Mouse (Mus musculus) midbrain, embryonic 11.5 days (tissue): ENCODE results near the gene Gm29609. TPM values are rescaled to one million over a fixed set of nuclear protein-coding genes. Genes with fewer than 3 reads are reported as not detected.
A peak's percentile ranks its signal among the peaks of the same experiment; 100 is the strongest.

Source experiments
- ATAC-seq: fragments of 200-750 bp; cut with Nextera tagmentation; 2 replicates; pipeline ENCODE4 v1.8.0; 2017; ENCODE audit warnings: moderate TSS enrichment, moderate library complexity; ENCODE audit not compliant: low FRiP score
- DNase-seq: peaks from one replicate; pipeline ENCODE4 v3.0.0; 2015; ENCODE audit warnings: low spot score; ENCODE audit errors: missing footprints
- H3K27ac ChIP-seq: fragments of 300-500 bp; sonication (generic); 2 replicates; pipeline ENCODE4 v1.5.1; 2014; ENCODE audit warnings: low read depth, low read length
- H3K27me3 ChIP-seq: fragments of 300-500 bp; sonication (generic); 2 replicates; pipeline ENCODE4 v1.6.1; 2014; ENCODE audit warnings: mild to moderate bottlenecking, low read length, moderate library complexity, mixed read lengths; ENCODE audit not compliant: control insufficient read depth, insufficient read depth
- H3K36me3 ChIP-seq: fragments of 300-500 bp; sonication (generic); 2 replicates; pipeline ENCODE4 v1.6.1; 2014; ENCODE audit warnings: mild to moderate bottlenecking, low read length, moderate library complexity, mixed read lengths; ENCODE audit not compliant: control insufficient read depth, insufficient read depth
- H3K4me1 ChIP-seq: fragments of 300-500 bp; sonication (generic); 2 replicates; pipeline ENCODE4 v1.6.1; 2014; ENCODE audit warnings: low read length; ENCODE audit not compliant: control insufficient read depth, insufficient read depth
- H3K4me2 ChIP-seq: fragments of 300-500 bp; sonication (generic); 2 replicates; pipeline ENCODE4 v1.6.1; 2014; ENCODE audit warnings: mild to moderate bottlenecking, moderate library complexity
- H3K4me3 ChIP-seq: fragments of 300-500 bp; sonication (generic); 2 replicates; pipeline ENCODE4 v1.5.1; 2014; ENCODE audit warnings: low read depth, low read length
- H3K9ac ChIP-seq: fragments of 300-500 bp; sonication (generic); 2 replicates; pipeline ENCODE4 v1.6.1; 2014; ENCODE audit warnings: low read length
- H3K9me3 ChIP-seq: fragments of 300-500 bp; sonication (generic); 2 replicates; pipeline ENCODE4 v1.6.1; 2016; ENCODE audit warnings: low read length; ENCODE audit not compliant: control insufficient read depth
- WGBS: fragments of 180-500 bp; shearing (Covaris S2); extraction: QIAGEN DNeasy Blood & Tissue Kit; methylation state at CpG from one replicate; pipeline ENCODE4 v1.1.7; 2014; 5-methylcytosine and 5-hydroxymethylcytosine counted together
- polyA plus RNA-seq: library from polyadenylated mRNA; unstranded; fragments of >200 nt; fragmentation: Nextera tagmentation; extraction: Ambion mirVana; gene quantifications from 2 replicates; pipeline ENCODE4 v1.2.1, GENCODE M21; 2014

Gm29609 gene
- polyA plus RNA-seq, 1 experiment from 2014 or later = 0.78 TPM

DNA sequence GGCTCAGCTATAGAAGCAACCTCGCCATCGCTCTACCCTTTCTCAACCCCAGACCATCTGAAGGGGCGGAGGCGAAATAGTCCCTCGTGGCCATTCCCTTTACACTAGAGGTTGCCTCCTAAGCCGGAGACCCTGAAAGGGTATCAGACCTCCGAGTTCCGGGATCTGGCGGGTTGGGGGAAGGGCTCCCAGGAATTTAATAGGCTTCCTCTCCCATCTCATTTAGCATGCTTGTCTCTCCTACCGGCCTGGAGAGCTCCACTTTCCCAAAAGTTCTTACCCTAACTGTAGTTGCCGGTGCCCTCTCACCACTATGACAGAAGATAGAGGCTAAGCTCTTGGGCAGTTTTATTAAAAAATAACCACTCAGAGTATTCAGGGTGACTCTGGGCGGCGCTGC is 42.1 kb downstream of the Gm29609 start:
- Histone ChIP-seq H3K4me1 (peaks cover 10% of the 10 kb centered on the region), H3K9me3 (no peaks in the 10 kb centered on the region), H3K36me3 (no peaks in the 10 kb centered on the region), H3K9ac (no peak overlapping the region), H3K27me3 (peaks cover 51% of the 10 kb centered on the region), H3K4me2 (peak overlapping the region; percentile 38), H3K4me3 (peak overlapping the region; percentile 20), H3K27ac (no peak overlapping the region)
- 2% methylated on average over 13 of the region's 13 CpGs for WGBS
- no peak for ATAC-seq
- DNase-seq = peak; percentile 91

DNA sequence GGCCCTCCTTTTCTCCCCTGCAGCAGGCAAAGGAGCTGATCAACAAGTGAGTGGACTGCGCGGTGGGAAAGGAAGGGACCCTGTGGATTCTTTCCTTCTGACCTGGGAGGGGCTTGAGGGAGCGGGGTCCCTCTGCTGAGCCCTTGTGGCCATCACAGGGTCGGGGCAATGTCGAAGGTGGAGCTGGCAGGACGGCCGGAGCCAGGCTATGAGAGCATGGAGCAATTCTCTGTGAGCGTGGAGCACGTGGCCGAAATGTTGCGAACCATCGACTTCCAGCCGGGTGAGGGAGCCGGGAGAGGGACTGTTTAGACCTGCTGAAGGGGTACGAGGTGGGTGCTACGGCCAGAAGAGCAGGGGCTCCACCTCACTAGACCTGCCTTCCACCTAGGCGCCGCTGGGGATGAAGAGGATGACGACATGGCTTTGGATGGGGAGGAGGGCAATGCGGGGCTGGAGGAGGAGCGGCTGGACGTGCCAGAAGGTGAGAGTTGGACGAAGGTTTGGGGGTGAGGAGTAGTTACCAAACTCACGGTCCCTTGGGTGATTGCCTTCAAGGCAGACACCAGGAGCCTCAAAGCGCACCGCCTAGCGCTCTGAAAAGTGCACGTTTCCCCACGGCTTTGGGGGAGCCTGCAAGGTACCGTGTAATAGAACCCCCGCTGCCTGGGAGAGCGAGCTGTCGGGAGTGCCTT is 42.8 kb downstream of the Gm29609 start:
- ATAC-seq (no peak), DNase-seq (peak; percentile 89)
- no peaks in the 10 kb centered on the region for H3K36me3 ChIP-seq
- 0% methylated on average over 33 of the region's 33 CpGs for WGBS
- no peak overlapping the region for H3K4me3 ChIP-seq
- no peaks in the 10 kb centered on the region for H3K9me3 ChIP-seq
- peaks cover 51% of the 10 kb centered on the region for H3K27me3 ChIP-seq
- H3K27ac ChIP-seq = no peak overlapping the region
- H3K4me1 ChIP-seq = peaks cover 10% of the 10 kb centered on the region
- H3K9ac ChIP-seq = no peak overlapping the region
- H3K4me2 ChIP-seq = peak overlapping the region; percentile 38

DNA sequence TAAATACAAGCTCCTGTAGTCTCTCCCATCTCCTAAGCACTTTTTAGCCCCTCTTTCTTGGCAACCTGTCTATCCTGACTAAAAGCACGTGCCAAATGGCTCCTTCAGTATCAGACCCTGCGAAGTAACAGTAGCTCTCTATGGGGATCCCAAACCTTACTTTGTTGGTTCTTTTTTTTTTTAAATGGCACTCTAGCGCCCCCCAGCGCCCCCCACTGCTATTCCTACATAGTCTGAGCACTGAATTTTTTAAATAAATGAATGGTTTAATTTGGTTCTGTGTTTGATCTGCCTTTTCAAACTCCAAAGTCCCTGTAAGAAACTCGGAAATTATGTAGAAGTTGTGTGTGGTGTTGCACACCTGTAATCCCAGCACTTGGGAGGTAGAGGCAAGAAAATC is 53.7 kb downstream of the Gm29609 start:
- Histone ChIP-seq H3K27me3 (no peaks in the 10 kb centered on the region), H3K4me1 (no peaks in the 10 kb centered on the region), H3K36me3 (no peaks in the 10 kb centered on the region), H3K9me3 (no peaks in the 10 kb centered on the region), H3K4me3 (no peak overlapping the region), H3K4me2 (no peak overlapping the region), H3K9ac (no peak overlapping the region), H3K27ac (no peak overlapping the region)
- no peak for ATAC-seq
- no peak for DNase-seq
- WGBS = 42% methylated on average over 5 of the region's 5 CpGs

DNA sequence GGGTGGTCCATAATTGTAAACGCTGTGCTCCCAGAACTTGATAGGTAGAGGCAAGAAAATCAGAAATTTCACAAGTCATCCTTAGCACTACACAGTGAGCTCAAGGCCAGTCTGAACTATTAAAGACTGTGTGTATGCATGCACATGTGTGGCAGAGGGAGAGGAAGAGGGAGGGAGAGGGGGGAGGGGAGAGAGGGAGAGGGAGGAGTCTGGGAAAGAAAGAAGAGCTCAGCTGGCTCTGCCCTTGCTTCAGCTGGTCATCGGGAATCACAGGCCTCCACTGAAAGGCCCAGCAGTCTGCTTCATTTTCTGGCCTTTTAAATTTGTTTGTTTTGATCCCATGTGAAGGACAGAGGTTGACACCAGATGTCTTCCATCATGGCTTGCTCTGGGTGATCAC is 56.2 kb downstream of the Gm29609 start:
- Histone ChIP-seq H3K27ac (no peak overlapping the region), H3K4me1 (no peaks in the 10 kb centered on the region), H3K9me3 (no peaks in the 10 kb centered on the region), H3K36me3 (no peaks in the 10 kb centered on the region), H3K27me3 (no peaks in the 10 kb centered on the region), H3K4me2 (no peak overlapping the region), H3K4me3 (no peak overlapping the region), H3K9ac (no peak overlapping the region)
- ATAC-seq (no peak), DNase-seq (peak; percentile 84)
- 42% methylated on average over 2 of the region's 2 CpGs for WGBS

DNA sequence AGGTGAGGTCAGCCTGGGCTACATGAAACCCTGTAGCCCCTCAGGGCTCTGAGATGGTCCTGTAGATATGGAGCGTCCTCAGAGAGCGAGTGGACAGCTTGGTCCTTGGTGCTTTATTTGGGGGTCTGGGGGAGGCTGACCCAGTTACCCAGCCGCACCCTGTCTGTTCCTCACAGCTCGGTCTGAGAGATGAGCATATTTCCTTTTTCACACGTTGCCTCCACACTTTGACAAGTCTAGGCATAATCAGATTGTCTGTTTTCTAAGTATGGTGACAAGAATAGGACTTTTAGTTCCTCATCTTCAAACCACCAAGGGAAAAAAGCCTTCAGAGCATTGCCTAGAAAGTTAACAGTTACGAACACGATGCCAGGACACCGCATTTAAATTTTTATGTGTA is 58.6 kb downstream of the Gm29609 start:
- no peaks in the 10 kb centered on the region for H3K9me3 ChIP-seq
- H3K9ac ChIP-seq = no peak overlapping the region
- H3K4me1 ChIP-seq = no peaks in the 10 kb centered on the region
- H3K4me2 ChIP-seq = no peak overlapping the region
- H3K27ac ChIP-seq = no peak overlapping the region
- ATAC-seq = no peak
- no peaks in the 10 kb centered on the region for H3K36me3 ChIP-seq
- H3K4me3 ChIP-seq = no peak overlapping the region
- WGBS = 89% methylated on average over 8 of the region's 8 CpGs
- H3K27me3 ChIP-seq = no peaks in the 10 kb centered on the region
- no peak for DNase-seq

DNA sequence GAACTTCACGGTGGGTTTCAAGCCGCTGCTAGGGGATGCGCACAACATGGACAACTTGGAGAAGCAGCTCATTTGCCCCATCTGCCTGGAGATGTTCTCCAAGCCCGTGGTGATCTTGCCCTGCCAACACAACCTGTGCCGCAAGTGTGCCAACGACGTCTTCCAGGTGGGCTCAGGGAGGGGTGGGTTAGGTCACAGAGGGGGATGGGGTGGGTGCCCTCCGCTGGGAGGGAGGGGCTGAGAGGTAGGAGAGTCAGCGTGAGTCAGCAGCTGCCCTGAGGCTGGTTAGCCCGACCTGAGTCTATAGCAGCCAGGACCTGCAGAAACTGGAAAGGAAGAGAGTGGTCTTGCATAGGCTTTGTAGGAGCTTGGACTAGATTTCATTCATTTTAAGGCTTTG is 62.8 kb downstream of the Gm29609 start:
- DNase-seq = no peak
- WGBS = 32% methylated on average over 10 of the region's 10 CpGs

DNA sequence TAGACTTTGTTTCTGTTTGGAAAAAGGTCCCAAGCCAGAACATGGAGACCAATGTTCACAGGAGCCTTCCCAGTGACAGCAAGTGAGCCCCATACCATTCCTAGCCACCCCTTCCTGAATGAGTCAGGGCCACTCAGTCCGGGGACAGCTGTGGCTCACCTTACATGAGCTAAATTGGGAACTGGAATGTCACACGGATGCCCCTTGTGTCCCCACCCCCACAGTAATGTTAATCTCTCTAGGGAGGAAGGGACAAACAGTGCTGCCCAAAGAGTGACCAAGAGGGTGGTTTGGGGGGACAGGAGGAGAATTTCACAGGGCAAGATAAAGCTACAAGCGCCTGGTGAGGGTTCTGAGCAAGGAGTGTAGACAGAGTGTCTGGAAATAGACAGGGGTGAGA is 63.4 kb downstream of the Gm29609 start, which contains the start of gene Trim54:
Gene Trim54 (plus strand): TSS at position 359 of the 400 bp plus-strand sequence.
- H3K27ac ChIP-seq = no peak within 1 kb of the TSS
- no peak within 1 kb of the TSS for H3K4me2 ChIP-seq
- no peak within 1 kb of the TSS for H3K9ac ChIP-seq
- H3K4me1 ChIP-seq = no peaks in the 10 kb centered on the region
- ATAC-seq = no peak
- H3K9me3 ChIP-seq = no peaks in the 10 kb centered on the region
- no peak within 1 kb of the TSS for H3K4me3 ChIP-seq
- DNase-seq = no peak
- 62% methylated on average over 3 of the region's 3 CpGs for WGBS
- H3K36me3 ChIP-seq = no peaks in the 10 kb centered on the region
- no peaks in the 10 kb centered on the region for H3K27me3 ChIP-seq

More for the DNA sequence above, 62.8 kb downstream of the Gm29609 start:
- Histone ChIP-seq H3K27ac (no peak overlapping the region), H3K36me3 (no peaks in the 10 kb centered on the region), H3K27me3 (no peaks in the 10 kb centered on the region), H3K9me3 (no peaks in the 10 kb centered on the region), H3K4me3 (no peak overlapping the region), H3K4me2 (no peak overlapping the region), H3K4me1 (no peaks in the 10 kb centered on the region), H3K9ac (no peak overlapping the region)
- ATAC-seq = no peak

DNA sequence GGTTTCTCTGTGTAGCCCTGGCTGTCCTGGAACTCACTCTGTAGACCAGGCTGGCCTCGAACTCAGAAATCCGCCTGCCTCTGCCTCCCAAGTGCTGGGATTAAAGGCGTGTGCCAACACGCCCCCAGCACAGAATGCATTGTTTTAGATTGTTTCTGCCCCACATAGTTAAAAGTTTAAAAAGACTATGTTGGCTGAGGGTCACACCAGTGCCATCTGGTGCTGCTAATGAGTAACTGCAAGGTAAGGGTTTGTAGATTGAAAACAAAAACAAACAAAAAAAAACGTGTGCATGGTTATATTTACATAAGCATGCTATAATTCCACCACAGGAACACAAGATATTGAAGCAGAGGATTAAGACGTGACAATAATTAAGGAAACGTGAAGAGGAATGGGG is 68.9 kb downstream of the Gm29609 start:
- Histone ChIP-seq H3K4me3 (no peak overlapping the region), H3K4me2 (no peak overlapping the region), H3K9ac (no peak overlapping the region), H3K36me3 (no peaks in the 10 kb centered on the region), H3K9me3 (no peaks in the 10 kb centered on the region), H3K4me1 (no peaks in the 10 kb centered on the region), H3K27me3 (no peaks in the 10 kb centered on the region), H3K27ac (no peak overlapping the region)
- DNase-seq = no peak
- no peak for ATAC-seq
- WGBS = 34% methylated on average over 7 of the region's 7 CpGs

DNA sequence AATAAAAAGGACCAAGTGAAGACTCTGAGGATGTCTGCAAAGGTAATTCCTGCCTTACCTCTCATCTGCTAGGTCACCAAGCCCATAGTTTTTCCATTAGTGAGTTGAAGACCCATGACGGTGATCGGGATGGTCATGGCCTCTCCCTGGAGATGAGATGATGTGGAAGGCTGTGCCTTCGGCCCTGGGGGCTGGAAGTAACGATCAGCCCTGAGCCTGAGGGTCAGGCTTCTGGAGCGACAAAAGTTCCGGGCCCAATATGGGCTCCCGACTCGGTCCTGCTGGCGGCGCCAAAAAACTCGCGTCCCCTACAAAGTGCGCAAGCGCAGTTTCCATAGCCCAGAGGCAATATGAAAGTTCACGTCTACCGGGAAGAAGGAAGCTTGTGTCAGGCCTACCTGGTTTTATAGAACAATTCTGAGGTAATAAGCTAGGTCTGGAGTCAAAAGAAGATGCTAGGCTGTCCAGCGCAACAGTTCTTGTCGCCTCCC is 71.7 kb downstream of the Gm29609 start, which contains the start of gene Slc30a3:
Gene Slc30a3 (minus strand): TSS at position 238 of the 491 bp plus-strand sequence.
- no peak within 1 kb of the TSS for H3K4me2 ChIP-seq
- WGBS = 92% methylated on average over 18 of the region's 18 CpGs
- no peak for ATAC-seq

More for the DNA sequence above, 71.7 kb downstream of the Gm29609 start, which contains the start of gene Slc30a3:
- no peak within 1 kb of the TSS for H3K27ac ChIP-seq
- H3K4me3 ChIP-seq = no peak within 1 kb of the TSS
- DNase-seq = no peak
- no peak within 1 kb of the TSS for H3K9ac ChIP-seq
- no peaks in the 10 kb centered on the region for H3K4me1 ChIP-seq
- no peaks in the 10 kb centered on the region for H3K9me3 ChIP-seq
- no peaks in the 10 kb centered on the region for H3K36me3 ChIP-seq
- no peaks in the 10 kb centered on the region for H3K27me3 ChIP-seq
